Mouse (Mus musculus): Measurements from ENCODE around the gene Carmil2. TPM values are rescaled to one million over a fixed set of nuclear protein-coding genes. Genes with fewer than 3 reads are reported as not detected.

Carmil2 gene
- polyA plus RNA-seq (2015; fragmentation: Nextera tagmentation; extraction: Ambion mirVana), result 0.58 and 0.61 TPM in 2 replicates

- peak; percentile 71 for DNase-seq (ENCODE audit: low spot score)
- TF ChIP-seq CTCF (IDR thresholded peaks at IDR 0.05; ENCODE audit: low read depth), result peak; percentile 85
- no peak for TF ChIP-seq EP300 (optimal IDR thresholded peaks at IDR 0.05)
- WGBS, result 7% methylated on average over 26 of the region's 26 CpGs
- Histone ChIP-seq H3K36me3 (ENCODE audit: control insufficient read depth, insufficient read depth, low read length) (peaks cover 9% of the 10 kb centered on the region), H3K4me2 (replicated peaks; ENCODE audit: low read depth) (peak within 1 kb of the TSS; percentile 42), H3K9ac (ENCODE audit: low read length) (no peak within 1 kb of the TSS), H3K4me1 (replicated peaks; ENCODE audit: control insufficient read depth, insufficient read depth) (no peaks in the 10 kb centered on the region), H3K27me3 (ENCODE audit: control insufficient read depth, insufficient read depth, low read length) (no peaks in the 10 kb centered on the region), H3K27ac (replicated peaks) (no peak within 1 kb of the TSS), H3K9me3 (ENCODE audit: control insufficient read depth, low read length) (no peaks in the 10 kb centered on the region), H3K4me3 (ENCODE audit: low read depth, low read length) (0 out of 2 replicates have a peak within 1 kb of the TSS, but pooled peaks have one; percentile 8)
- peak; percentile 47 for ATAC-seq (ENCODE audit: low FRiP score, low TSS enrichment)
Observed at GRCm38 (mm10) chr8:105685796-105686308, at the start of gene Carmil2. Gene Carmil2 (plus strand): TSS chr8:105686274.

GRCm38 (mm10) chr8:105636963-105637510, 49.0 kb upstream of the Carmil2 start, which contains the start of gene Agrp:
Gene Agrp (minus strand): TSS chr8:105637393.
- no peaks in the 10 kb centered on the region for H3K36me3 ChIP-seq (ENCODE audit: control insufficient read depth, insufficient read depth, low read length)
- WGBS, result under 1% methylated on average over 48 of the region's 63 CpGs
- TF ChIP-seq EP300 (optimal IDR thresholded peaks at IDR 0.05) (no peak), CTCF (IDR thresholded peaks at IDR 0.05; ENCODE audit: low read depth) (peak; percentile 42; the same call in 1 of the 2 replicates)
- DNase-seq (ENCODE audit: low spot score) (no peak), ATAC-seq (ENCODE audit: low FRiP score, low TSS enrichment) (peak; percentile 9; the same call in 1 of the 2 replicates)
- no peaks in the 10 kb centered on the region for H3K9me3 ChIP-seq (ENCODE audit: control insufficient read depth, low read length)
- no peaks in the 10 kb centered on the region for H3K4me1 ChIP-seq (replicated peaks; ENCODE audit: control insufficient read depth, insufficient read depth)
- H3K4me3 ChIP-seq (ENCODE audit: low read depth, low read length), result peak within 1 kb of the TSS; percentile 87
- no peaks in the 10 kb centered on the region for H3K27me3 ChIP-seq (ENCODE audit: control insufficient read depth, insufficient read depth, low read length)
- H3K4me2 ChIP-seq (replicated peaks; ENCODE audit: low read depth), result peak within 1 kb of the TSS; percentile 95
- peak within 1 kb of the TSS; percentile 99 for H3K9ac ChIP-seq (ENCODE audit: low read length)
- H3K27ac ChIP-seq (replicated peaks), result peak within 1 kb of the TSS; percentile 100

GRCm38 (mm10) chr8:105637601-105638041, 48.5 kb upstream of the Carmil2 start:
- ATAC-seq (ENCODE audit: low FRiP score, low TSS enrichment), result no peak
- peak overlapping the region; percentile 99 for H3K9ac ChIP-seq (ENCODE audit: low read length)
- no peaks in the 10 kb centered on the region for H3K9me3 ChIP-seq (ENCODE audit: control insufficient read depth, low read length)
- H3K36me3 ChIP-seq (ENCODE audit: control insufficient read depth, insufficient read depth, low read length), result no peaks in the 10 kb centered on the region
- peak overlapping the region; percentile 100 for H3K27ac ChIP-seq (replicated peaks)
- no peaks in the 10 kb centered on the region for H3K27me3 ChIP-seq (ENCODE audit: control insufficient read depth, insufficient read depth, low read length)
- H3K4me2 ChIP-seq (replicated peaks; ENCODE audit: low read depth), result peak overlapping the region; percentile 95
- no peaks in the 10 kb centered on the region for H3K4me1 ChIP-seq (replicated peaks; ENCODE audit: control insufficient read depth, insufficient read depth)
- H3K4me3 ChIP-seq (ENCODE audit: low read depth, low read length), result peak overlapping the region; percentile 87
- no peak for DNase-seq (ENCODE audit: low spot score)
- TF ChIP-seq EP300 (optimal IDR thresholded peaks at IDR 0.05), result no peak
- TF ChIP-seq CTCF (IDR thresholded peaks at IDR 0.05; ENCODE audit: low read depth), result no peak
- WGBS, result under 1% methylated on average over 11 of the region's 11 CpGs

DNA sequence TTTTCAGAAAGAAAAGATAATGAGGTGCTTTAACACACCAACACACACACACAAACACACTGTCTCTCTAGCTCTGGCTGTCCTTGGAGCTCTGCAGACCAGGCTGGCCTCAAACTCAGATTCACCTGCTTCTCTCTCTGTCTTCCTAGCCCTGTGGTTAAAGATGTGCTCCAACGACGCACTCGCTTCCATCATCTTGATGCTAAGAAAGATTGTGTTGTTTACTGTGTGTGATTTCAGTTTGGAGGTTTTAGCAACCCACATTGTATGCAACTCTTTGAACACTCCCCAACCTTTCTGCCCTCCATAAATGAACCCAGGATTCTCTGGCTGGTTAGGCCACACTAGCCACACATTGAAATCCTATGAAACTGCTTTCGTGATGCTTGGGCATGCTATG, 47.6 kb upstream of the Carmil2 start:
- no peaks in the 10 kb centered on the region for H3K27me3 ChIP-seq (ENCODE audit: control insufficient read depth, insufficient read depth, low read length)

DNA sequence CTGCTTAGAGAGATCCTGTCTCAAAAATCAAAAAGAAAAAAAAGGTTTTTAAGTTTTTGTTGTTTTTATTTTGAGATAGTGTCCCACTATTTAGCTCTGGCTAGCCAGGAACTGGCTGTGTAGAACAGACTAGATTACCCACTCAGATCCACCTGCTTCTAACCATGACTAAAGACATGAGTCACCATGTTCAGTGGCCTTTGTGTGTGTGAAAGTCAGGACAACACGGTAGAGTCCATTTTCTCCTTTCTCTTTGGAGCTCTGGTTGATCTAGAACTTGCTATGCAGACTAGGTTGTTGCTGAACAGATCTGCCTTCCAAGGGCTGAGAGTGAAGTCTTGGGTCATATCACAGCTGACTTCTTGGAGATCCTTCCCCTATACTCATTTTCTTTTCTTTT, 46.2 kb upstream of the Carmil2 start:
- H3K36me3 ChIP-seq (ENCODE audit: control insufficient read depth, insufficient read depth, low read length), result 0 out of 2 replicates have a peak, but pooled peaks cover 3% of the 10 kb centered on the region
- no peak for DNase-seq (ENCODE audit: low spot score)

More for the DNA sequence above, 47.6 kb upstream of the Carmil2 start:
- H3K36me3 ChIP-seq (ENCODE audit: control insufficient read depth, insufficient read depth, low read length), result 0 out of 2 replicates have a peak, but pooled peaks cover under 1% of the 10 kb centered on the region
- no peaks in the 10 kb centered on the region for H3K4me1 ChIP-seq (replicated peaks; ENCODE audit: control insufficient read depth, insufficient read depth)
- TF ChIP-seq CTCF (IDR thresholded peaks at IDR 0.05; ENCODE audit: low read depth) (no peak), EP300 (optimal IDR thresholded peaks at IDR 0.05) (no peak)
- 69% methylated on average over 4 of the region's 4 CpGs for WGBS
- no peak for ATAC-seq (ENCODE audit: low FRiP score, low TSS enrichment)
- H3K4me2 ChIP-seq (replicated peaks; ENCODE audit: low read depth), result no peak overlapping the region; the same call in 1 of the 2 replicates
- H3K9ac ChIP-seq (ENCODE audit: low read length), result no peak overlapping the region
- no peaks in the 10 kb centered on the region for H3K9me3 ChIP-seq (ENCODE audit: control insufficient read depth, low read length)
- no peak for DNase-seq (ENCODE audit: low spot score)
- no peak overlapping the region for H3K4me3 ChIP-seq (ENCODE audit: low read depth, low read length)
- no peak overlapping the region for H3K27ac ChIP-seq (replicated peaks)

GRCm38 (mm10) chr8:105640511-105640910, 45.6 kb upstream of the Carmil2 start:
- H3K4me3 ChIP-seq (ENCODE audit: low read depth, low read length), result no peak overlapping the region
- no peaks in the 10 kb centered on the region for H3K4me1 ChIP-seq (replicated peaks; ENCODE audit: control insufficient read depth, insufficient read depth)
- no peak overlapping the region for H3K27ac ChIP-seq (replicated peaks)
- 0 out of 2 replicates have a peak, but pooled peaks cover 3% of the 10 kb centered on the region for H3K36me3 ChIP-seq (ENCODE audit: control insufficient read depth, insufficient read depth, low read length)
- ATAC-seq (ENCODE audit: low FRiP score, low TSS enrichment) (no peak), DNase-seq (ENCODE audit: low spot score) (no peak)
- whole genome bisulfite sequencing, result 40% methylated on average over 2 of the region's 2 CpGs
- H3K4me2 ChIP-seq (replicated peaks; ENCODE audit: low read depth), result no peak overlapping the region
- H3K9ac ChIP-seq (ENCODE audit: low read length), result no peak overlapping the region
- TF ChIP-seq CTCF (IDR thresholded peaks at IDR 0.05; ENCODE audit: low read depth), result no peak
- no peak for TF ChIP-seq EP300 (optimal IDR thresholded peaks at IDR 0.05)
- no peaks in the 10 kb centered on the region for H3K9me3 ChIP-seq (ENCODE audit: control insufficient read depth, low read length)
- H3K27me3 ChIP-seq (ENCODE audit: control insufficient read depth, insufficient read depth, low read length), result no peaks in the 10 kb centered on the region

More for the DNA sequence above, 46.2 kb upstream of the Carmil2 start:
- no peaks in the 10 kb centered on the region for H3K9me3 ChIP-seq (ENCODE audit: control insufficient read depth, low read length)
- H3K4me3 ChIP-seq (ENCODE audit: low read depth, low read length), result no peak overlapping the region
- TF ChIP-seq CTCF (IDR thresholded peaks at IDR 0.05; ENCODE audit: low read depth) (no peak), EP300 (optimal IDR thresholded peaks at IDR 0.05) (no peak)
- H3K9ac ChIP-seq (ENCODE audit: low read length), result no peak overlapping the region
- H3K27me3 ChIP-seq (ENCODE audit: control insufficient read depth, insufficient read depth, low read length), result no peaks in the 10 kb centered on the region
- WGBS, result 63% methylated on average over 1 of the region's 1 CpGs
- H3K4me1 ChIP-seq (replicated peaks; ENCODE audit: control insufficient read depth, insufficient read depth), result no peaks in the 10 kb centered on the region
- H3K27ac ChIP-seq (replicated peaks), result 0 out of 2 replicates have a peak overlapping the region, but pooled peaks have one; percentile 13
- no peak for ATAC-seq (ENCODE audit: low FRiP score, low TSS enrichment)
- no peak overlapping the region for H3K4me2 ChIP-seq (replicated peaks; ENCODE audit: low read depth)
